Mouse (Mus musculus) ovary, postnatal 14 days (tissue): ENCODE results near the gene Trim60.
"Not testable (repeated sequence)": the region's sequence is repeated elsewhere in the genome, so short reads cannot be mapped to it uniquely, and the experiment has no call there.

Source experiments
- DNase-seq: peaks from one replicate; pipeline ENCODE4 v3.0.0; 2022; ENCODE audit warnings: low spot score

Gene Trim60

GRCm38 (mm10) chr8:65018423-65018822 is at the start of gene Trim60, which contains the start of gene Trim61:
Trim60 (minus strand) TSS chr8:65018584.
Trim61 (minus strand) TSS chr8:65018523.
- no peak for DNase-seq

- no peak for DNase-seq
Measured at GRCm38 (mm10) chr8:65067694-65068472, 49.5 kb upstream of the Trim60 start.

- DNase-seq, result no peak
Measured at GRCm38 (mm10) chr8:65067031-65067430, 48.6 kb upstream of the Trim60 start.

GRCm38 (mm10) chr8:65065622-65066021 is 47.2 kb upstream of the Trim60 start:
- no peak for DNase-seq

GRCm38 (mm10) chr8:65064071-65064470 is 45.7 kb upstream of the Trim60 start:
- DNase-seq, result no peak

GRCm38 (mm10) chr8:65062195-65062594 is 43.8 kb upstream of the Trim60 start:
- no peak for DNase-seq

- no peak for DNase-seq
Measured at GRCm38 (mm10) chr8:65056722-65057121, 38.3 kb upstream of the Trim60 start.

GRCm38 (mm10) chr8:65053968-65054367 is 35.6 kb upstream of the Trim60 start:
- no peak for DNase-seq

GRCm38 (mm10) chr8:65053554-65053953 is 35.2 kb upstream of the Trim60 start:
- no peak for DNase-seq

- no peak for DNase-seq
Measured at GRCm38 (mm10) chr8:65047801-65048200, 29.4 kb upstream of the Trim60 start.

- DNase-seq, result no peak
Measured at GRCm38 (mm10) chr8:65047193-65047592, 28.8 kb upstream of the Trim60 start.

- DNase-seq, result no peak
Measured at GRCm38 (mm10) chr8:65046565-65046964, 28.2 kb upstream of the Trim60 start.

GRCm38 (mm10) chr8:65037117-65037533 is 18.7 kb upstream of the Trim60 start, which contains the start of gene Apela:
Apela (minus strand) TSS chr8:65037336.
- DNase-seq, result no peak

- DNase-seq, result no peak
Measured at GRCm38 (mm10) chr8:65034136-65034535, 15.8 kb upstream of the Trim60 start.

GRCm38 (mm10) chr8:65033056-65033455 is 14.7 kb upstream of the Trim60 start:
- no peak for DNase-seq

GRCm38 (mm10) chr8:65032107-65032506 is 13.7 kb upstream of the Trim60 start:
- no peak for DNase-seq

GRCm38 (mm10) chr8:65030735-65031485 is 12.5 kb upstream of the Trim60 start:
- no peak for DNase-seq

- DNase-seq, result no peak
Measured at GRCm38 (mm10) chr8:65029776-65030175, 11.4 kb upstream of the Trim60 start.

- no peak for DNase-seq
Measured at GRCm38 (mm10) chr8:65028959-65029686, 10.7 kb upstream of the Trim60 start.

- peak; percentile 68 for DNase-seq
Measured at GRCm38 (mm10) chr8:65022485-65022884, 4.1 kb upstream of the Trim60 start.

GRCm38 (mm10) chr8:65007616-65008015 is 10.8 kb downstream of the Trim60 start:
- DNase-seq, result not testable (repeated sequence)

- no peak for DNase-seq
Measured at GRCm38 (mm10) chr8:64998806-64999365, 19.5 kb downstream of the Trim60 start.
